Mouse (Mus musculus): Measurements from ENCODE around the gene Tmem259. TPM values are rescaled to one million over a fixed set of nuclear protein-coding genes. Genes with fewer than 3 reads are reported as not detected.

Tmem259 gene
- polyA plus RNA-seq, 1 experiment from 2014 or later, result 23.4 TPM

DNA sequence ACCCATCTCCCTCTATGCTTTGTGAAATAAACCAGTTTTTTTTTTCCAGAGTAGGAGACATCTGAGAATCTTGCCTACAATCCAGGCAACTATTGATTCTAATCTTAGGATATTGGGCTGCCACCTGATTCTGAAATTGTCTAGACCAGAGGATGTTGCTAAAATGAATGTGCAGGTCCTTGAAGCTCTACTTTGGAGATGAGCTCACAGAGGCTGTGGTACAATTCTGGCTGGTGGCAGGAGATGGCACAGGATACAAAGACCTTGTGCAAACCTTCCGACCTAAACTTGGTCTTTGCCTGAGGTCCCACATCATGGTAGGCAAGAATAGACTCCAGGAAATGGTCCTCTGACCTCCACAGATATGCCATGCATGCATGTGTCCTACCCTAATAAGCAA is 11.5 kb upstream of the Tmem259 start:
- no peak overlapping the region for H3K4me2 ChIP-seq
- H3K9me3 ChIP-seq (ENCODE audit: low read depth, low read length), result peaks cover 5% of the 10 kb centered on the region; the same call in 1 of the 2 replicates
- no peaks in the 10 kb centered on the region for H3K27me3 ChIP-seq (ENCODE audit: insufficient read depth, low read length)
- WGBS, result 86% methylated on average over 1 of the region's 1 CpGs
- TF ChIP-seq CTCF (IDR thresholded peaks at IDR 0.05; ENCODE audit: low read depth), result no peak
- peaks cover 8% of the 10 kb centered on the region; the same call in 1 of the 2 replicates for H3K4me1 ChIP-seq (ENCODE audit: insufficient read depth)
- H3K36me3 ChIP-seq (ENCODE audit: insufficient read depth), result peaks cover 50% of the 10 kb centered on the region
- no peak overlapping the region for H3K4me3 ChIP-seq (ENCODE audit: low read depth, low read length)
- DNase-seq (no peak), ATAC-seq (ENCODE audit: insufficient read depth) (no peak)
- no peak overlapping the region for H3K9ac ChIP-seq
- no peak overlapping the region for H3K27ac ChIP-seq (ENCODE audit: low read depth)

- Histone ChIP-seq H3K27me3 (ENCODE audit: insufficient read depth, low read length) (no peaks in the 10 kb centered on the region), H3K9me3 (ENCODE audit: low read depth, low read length) (peaks cover 5% of the 10 kb centered on the region; the same call in 1 of the 2 replicates), H3K9ac (no peak overlapping the region), H3K4me3 (ENCODE audit: low read depth, low read length) (no peak overlapping the region), H3K4me2 (no peak overlapping the region), H3K4me1 (ENCODE audit: insufficient read depth) (peaks cover 12% of the 10 kb centered on the region), H3K27ac (ENCODE audit: low read depth) (no peak overlapping the region), H3K36me3 (ENCODE audit: insufficient read depth) (peaks cover 50% of the 10 kb centered on the region)
- ATAC-seq (ENCODE audit: insufficient read depth) (no peak), DNase-seq (no peak)
- WGBS, result 86% methylated on average over 16 of the region's 16 CpGs
- no peak for TF ChIP-seq CTCF (IDR thresholded peaks at IDR 0.05; ENCODE audit: low read depth)
These were observed 10.4 kb upstream of the Tmem259 start for GRCm38 (mm10) chr10:79994397-79995115.

DNA sequence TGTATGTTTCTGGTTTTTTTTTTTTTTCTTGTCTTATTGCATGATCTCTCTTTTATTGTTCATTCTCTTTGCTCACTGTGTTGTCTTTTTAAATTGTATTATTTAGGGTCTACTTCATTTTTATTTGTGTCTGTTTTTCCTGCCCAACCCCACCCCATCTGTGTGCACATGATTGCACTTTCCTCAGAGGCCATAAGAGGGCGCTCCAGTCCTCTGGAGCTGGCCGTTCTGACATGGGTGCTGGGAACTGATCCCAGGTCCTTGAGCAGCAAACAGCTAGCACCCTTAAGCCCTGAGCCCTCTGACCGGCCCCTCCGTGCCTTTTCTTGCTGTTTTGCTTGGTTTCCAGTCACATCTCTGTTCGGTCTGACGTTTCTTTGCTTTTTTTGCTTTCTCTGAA is 7.4 kb upstream of the Tmem259 start:
- H3K36me3 ChIP-seq (ENCODE audit: insufficient read depth), result peaks cover 50% of the 10 kb centered on the region
- H3K4me2 ChIP-seq, result peak overlapping the region; percentile 76; the same call in 1 of the 2 replicates
- DNase-seq (no peak), ATAC-seq (ENCODE audit: insufficient read depth) (no peak)
- H3K9ac ChIP-seq, result no peak overlapping the region
- no peak overlapping the region for H3K27ac ChIP-seq (ENCODE audit: low read depth)
- TF ChIP-seq CTCF (IDR thresholded peaks at IDR 0.05; ENCODE audit: low read depth), result peak; percentile 49
- peaks cover 5% of the 10 kb centered on the region; the same call in 1 of the 2 replicates for H3K9me3 ChIP-seq (ENCODE audit: low read depth, low read length)
- WGBS, result 83% methylated on average over 6 of the region's 6 CpGs
- no peaks in the 10 kb centered on the region for H3K27me3 ChIP-seq (ENCODE audit: insufficient read depth, low read length)
- H3K4me1 ChIP-seq (ENCODE audit: insufficient read depth), result peaks cover 16% of the 10 kb centered on the region
- H3K4me3 ChIP-seq (ENCODE audit: low read depth, low read length), result no peak overlapping the region

GRCm38 (mm10) chr10:79991099-79991498 is 7.0 kb upstream of the Tmem259 start:
- Histone ChIP-seq H3K27me3 (ENCODE audit: insufficient read depth, low read length) (no peaks in the 10 kb centered on the region), H3K4me3 (ENCODE audit: low read depth, low read length) (peak overlapping the region; percentile 85), H3K4me1 (ENCODE audit: insufficient read depth) (peaks cover 20% of the 10 kb centered on the region), H3K9me3 (ENCODE audit: low read depth, low read length) (peaks cover 5% of the 10 kb centered on the region; the same call in 1 of the 2 replicates), H3K27ac (ENCODE audit: low read depth) (no peak overlapping the region), H3K9ac (no peak overlapping the region), H3K4me2 (peak overlapping the region; percentile 76), H3K36me3 (ENCODE audit: insufficient read depth) (peaks cover 50% of the 10 kb centered on the region)
- DNase-seq (no peak), ATAC-seq (ENCODE audit: insufficient read depth) (no peak)
- TF ChIP-seq CTCF (IDR thresholded peaks at IDR 0.05; ENCODE audit: low read depth), result no peak
- WGBS, result 73% methylated on average over 12 of the region's 12 CpGs

- Histone ChIP-seq H3K9me3 (ENCODE audit: low read depth, low read length) (peaks cover 5% of the 10 kb centered on the region; the same call in 1 of the 2 replicates), H3K4me3 (ENCODE audit: low read depth, low read length) (peak overlapping the region; percentile 85), H3K9ac (peak overlapping the region; percentile 81), H3K4me2 (peak overlapping the region; percentile 76), H3K36me3 (ENCODE audit: insufficient read depth) (peaks cover 43% of the 10 kb centered on the region), H3K27me3 (ENCODE audit: insufficient read depth, low read length) (no peaks in the 10 kb centered on the region), H3K4me1 (ENCODE audit: insufficient read depth) (peaks cover 25% of the 10 kb centered on the region), H3K27ac (ENCODE audit: low read depth) (peak overlapping the region; percentile 99; the same call in 1 of the 2 replicates)
- no peak for TF ChIP-seq CTCF (IDR thresholded peaks at IDR 0.05; ENCODE audit: low read depth)
- ATAC-seq (ENCODE audit: insufficient read depth), result peak; percentile 35; the same call in 1 of the 2 replicates
- peak; percentile 83 for DNase-seq
- WGBS, result 8% methylated on average over 15 of the region's 15 CpGs
These were observed 5.7 kb upstream of the Tmem259 start for GRCm38 (mm10) chr10:79989870-79990269.

DNA sequence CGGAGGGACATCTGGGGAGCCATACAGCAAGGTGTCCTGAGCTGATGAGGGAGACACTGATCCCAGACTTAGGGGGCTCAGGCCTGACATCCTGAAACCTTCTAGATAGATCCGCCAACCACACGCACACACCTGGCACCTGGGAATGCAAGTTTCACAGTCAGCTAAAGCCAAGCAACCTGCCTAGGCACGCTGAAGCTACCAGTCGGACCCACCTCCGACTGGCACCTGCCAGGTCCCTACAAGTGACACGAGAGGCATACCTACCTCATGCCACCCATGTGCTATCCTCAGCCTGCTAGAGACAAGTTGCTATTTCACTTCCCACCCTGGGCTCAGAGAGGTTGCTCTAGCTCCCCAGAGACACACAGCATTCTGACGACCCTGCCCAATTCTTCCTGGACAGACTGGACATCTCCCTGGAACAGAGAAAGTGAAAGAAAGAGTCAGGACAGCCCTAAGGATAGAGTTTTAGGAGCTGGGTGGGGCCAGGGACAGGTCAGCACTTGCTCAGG is 5.2 kb upstream of the Tmem259 start:
- no peak for DNase-seq
- peaks cover 25% of the 10 kb centered on the region for H3K4me1 ChIP-seq (ENCODE audit: insufficient read depth)
- peak overlapping the region; percentile 81 for H3K9ac ChIP-seq
- peak overlapping the region; percentile 99 for H3K27ac ChIP-seq (ENCODE audit: low read depth)
- no peak for ATAC-seq (ENCODE audit: insufficient read depth)
- TF ChIP-seq CTCF (IDR thresholded peaks at IDR 0.05; ENCODE audit: low read depth), result no peak
- H3K9me3 ChIP-seq (ENCODE audit: low read depth, low read length), result peaks cover 5% of the 10 kb centered on the region; the same call in 1 of the 2 replicates
- peaks cover 37% of the 10 kb centered on the region for H3K36me3 ChIP-seq (ENCODE audit: insufficient read depth)
- peak overlapping the region; percentile 85 for H3K4me3 ChIP-seq (ENCODE audit: low read depth, low read length)
- H3K4me2 ChIP-seq, result peak overlapping the region; percentile 76
- WGBS, result 29% methylated on average over 8 of the region's 8 CpGs
- no peaks in the 10 kb centered on the region for H3K27me3 ChIP-seq (ENCODE audit: insufficient read depth, low read length)
